Mouse (Mus musculus): ENCODE data around the gene Nkx3-2.

Nkx3-2 gene

DNA sequence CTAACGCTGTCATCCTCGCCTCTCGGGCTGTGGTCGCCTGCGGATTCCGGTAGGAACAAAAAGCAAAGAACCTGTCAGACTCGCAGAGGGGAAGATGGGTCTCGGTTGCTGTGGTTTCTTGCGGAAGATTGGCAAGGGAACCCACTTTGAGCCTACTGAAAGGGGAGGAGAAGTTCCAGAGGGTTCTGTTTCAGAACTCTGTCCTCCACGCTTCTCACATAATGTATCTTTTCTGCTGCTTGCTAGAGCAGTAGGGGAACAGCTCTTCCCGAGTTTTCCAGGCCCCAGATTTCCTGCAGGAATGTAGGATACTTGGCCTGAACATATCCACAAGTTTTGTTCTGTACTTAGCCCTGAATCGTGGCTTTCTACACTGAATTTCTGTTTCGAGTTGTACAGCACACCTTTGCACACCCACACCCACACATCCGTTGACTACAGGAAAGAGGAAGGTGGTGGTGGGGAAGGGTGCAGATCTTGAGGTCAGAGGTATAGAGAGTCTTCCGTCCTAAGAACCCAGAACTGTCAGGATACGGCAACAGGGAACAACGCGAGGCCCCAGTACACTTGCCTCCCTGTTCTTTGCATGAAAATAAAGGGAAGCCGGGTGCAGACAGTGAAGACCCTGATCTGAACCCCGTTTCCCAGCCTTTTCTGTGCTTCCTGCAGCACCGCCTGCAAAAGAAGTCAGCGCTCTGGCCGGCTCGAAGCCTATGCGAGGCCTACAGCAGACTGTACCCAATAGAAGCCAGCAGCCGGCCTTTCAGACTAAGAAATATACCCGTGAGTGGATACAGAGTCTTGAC is 2.0 kb downstream of the Nkx3-2 start:
- DNase-seq (ENCODE audit: low spot score) = no peak

DNA sequence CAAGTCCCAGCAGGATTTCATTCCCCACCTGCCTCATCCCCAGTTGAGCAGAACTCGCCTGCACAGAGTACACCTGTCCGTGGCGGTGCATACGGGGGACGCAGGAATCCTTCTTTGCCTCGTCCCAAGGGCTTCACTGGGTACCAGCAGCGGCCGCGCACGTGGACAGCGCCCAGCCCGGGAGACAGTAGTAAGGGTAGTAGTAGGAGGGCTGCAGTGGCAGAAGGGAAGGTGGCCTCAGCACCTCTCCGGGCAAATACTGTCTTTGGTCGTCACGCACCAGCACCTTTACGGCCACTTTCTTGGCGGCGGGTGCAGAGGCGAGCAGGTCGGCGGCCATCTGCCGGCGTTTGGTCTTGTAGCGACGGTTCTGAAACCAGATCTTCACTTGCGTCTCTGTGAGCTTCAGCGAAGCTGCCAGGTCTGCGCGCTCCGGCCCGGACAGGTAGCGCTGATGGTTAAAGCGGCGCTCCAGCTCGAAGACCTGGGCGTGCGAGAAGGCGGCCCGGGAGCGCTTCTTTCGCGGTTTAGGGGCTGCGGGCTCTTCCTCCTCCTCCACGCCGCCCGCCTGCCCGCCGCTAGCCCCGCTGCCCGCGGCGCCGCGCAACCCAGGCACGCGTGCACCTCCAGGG is 2.7 kb downstream of the Nkx3-2 start:
- no peak for DNase-seq (ENCODE audit: low spot score)

DNA sequence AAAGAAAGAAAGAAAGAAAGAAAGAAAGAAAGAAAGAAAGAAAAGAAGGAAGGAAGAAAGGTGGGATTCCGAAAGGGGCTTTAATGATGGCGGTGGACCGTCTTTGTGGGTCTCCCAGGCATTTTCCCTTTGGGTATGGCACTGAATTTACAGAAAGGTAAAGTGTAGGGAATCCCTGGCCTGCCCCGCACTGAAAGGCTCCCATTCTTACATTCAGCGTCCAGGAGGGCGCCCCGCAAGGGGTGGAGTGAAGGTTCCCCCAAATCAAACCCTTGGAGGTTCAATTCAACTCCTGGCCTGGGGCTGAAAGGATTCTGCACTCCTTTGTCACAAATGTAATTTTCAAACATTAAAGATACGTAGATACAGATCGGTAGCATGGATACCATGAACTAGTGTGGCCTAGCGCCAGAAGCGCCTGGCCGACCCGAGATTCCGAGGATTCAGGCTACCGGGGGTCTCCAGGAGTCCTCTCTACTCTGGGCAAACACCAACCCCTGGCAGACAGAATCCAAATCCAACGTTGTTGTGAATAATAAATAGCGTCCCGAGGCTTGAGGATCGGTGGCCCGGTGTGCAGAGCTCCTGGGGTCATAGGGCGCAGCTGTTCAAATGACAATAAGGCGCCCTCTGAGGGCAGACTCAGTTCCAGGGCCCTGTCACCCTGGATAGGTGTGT is 3.3 kb downstream of the Nkx3-2 start:
- DNase-seq (ENCODE audit: low spot score) = no peak

DNA sequence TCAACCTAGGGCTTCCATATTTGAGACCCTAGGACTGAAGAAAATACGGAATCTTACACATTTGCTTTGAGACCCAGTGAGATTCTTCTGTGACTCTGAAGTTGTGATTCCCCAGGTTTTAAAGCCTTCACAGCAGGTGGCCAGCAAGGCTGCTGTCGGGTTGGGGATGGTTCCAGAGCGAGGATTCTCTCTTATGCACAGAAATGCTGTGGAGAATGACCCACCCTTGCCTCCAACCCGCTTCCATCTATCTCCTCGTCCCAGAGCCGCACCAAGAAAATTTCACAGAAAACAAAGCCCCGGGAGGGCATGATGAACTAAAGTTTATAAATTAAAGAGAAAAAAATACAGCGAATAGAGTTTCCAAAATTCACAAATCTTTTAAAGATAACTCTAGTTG is 4.2 kb downstream of the Nkx3-2 start:
- DNase-seq (ENCODE audit: low spot score) = no peak

DNA sequence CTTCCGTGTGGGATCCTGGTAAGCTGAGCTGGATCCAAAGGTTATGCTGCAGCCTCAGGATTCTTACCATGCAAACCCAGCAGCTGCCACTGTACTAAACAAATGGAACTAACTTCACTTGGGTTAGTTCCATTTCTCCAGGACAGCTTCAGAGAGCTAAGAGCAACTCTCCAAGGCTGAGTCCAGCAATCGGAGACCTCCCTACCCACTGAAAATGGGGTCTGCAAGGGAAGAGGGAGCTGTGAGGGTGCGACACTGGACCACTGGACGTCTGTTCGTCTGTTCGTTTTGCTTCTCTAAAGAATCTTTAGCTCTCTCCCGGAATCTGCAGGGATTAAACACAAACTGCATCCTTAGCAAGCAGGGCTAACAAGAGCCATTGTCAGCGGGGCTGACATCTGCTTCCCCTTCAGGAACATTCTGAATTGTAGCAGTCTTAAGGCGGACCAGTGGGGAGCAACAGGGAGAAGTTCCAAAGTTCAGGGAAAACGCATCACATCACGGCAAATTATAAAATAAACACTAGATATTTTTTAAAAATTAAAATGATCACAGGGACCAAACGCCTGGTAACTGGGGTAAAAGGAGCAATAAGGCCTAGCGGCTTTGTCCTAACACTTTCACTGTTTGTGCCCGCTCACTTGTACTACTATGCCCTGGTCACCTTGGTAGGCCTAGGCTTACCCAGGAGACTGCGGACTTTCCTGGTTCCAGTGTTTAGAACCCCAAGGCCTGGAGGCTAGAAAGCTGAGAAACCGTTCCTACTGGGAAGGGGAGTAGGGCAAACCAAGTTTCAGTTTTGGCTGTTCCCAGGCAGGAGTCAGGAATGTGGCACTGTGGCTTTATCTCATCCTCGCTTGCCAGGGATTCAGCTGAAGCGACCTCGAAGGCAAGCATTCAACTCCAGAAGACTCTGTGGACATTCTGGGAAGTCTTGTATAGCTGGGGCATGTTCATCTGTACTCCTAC is 5.3 kb downstream of the Nkx3-2 start:
- DNase-seq (ENCODE audit: low spot score) = no peak

DNA sequence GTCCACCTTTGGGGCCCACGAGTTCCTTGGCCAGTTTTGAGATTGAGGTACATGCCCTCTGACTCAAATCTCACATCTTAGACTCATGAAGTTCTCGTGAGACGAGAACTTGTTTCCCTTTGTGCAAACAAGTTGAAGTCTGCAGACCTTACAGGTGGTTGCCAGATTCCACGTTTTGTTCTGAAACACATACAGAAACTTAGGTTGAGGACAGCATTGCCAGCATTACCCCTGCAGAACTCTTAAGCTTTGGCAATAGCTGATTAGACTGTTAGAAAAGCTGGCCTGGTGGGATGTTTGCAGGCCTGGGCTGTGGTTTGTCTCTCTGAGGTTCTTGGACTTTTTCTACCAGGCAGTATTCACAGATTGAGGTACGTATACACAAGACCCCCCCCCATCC is 7.0 kb downstream of the Nkx3-2 start:
- no peak for DNase-seq (ENCODE audit: low spot score)

DNA sequence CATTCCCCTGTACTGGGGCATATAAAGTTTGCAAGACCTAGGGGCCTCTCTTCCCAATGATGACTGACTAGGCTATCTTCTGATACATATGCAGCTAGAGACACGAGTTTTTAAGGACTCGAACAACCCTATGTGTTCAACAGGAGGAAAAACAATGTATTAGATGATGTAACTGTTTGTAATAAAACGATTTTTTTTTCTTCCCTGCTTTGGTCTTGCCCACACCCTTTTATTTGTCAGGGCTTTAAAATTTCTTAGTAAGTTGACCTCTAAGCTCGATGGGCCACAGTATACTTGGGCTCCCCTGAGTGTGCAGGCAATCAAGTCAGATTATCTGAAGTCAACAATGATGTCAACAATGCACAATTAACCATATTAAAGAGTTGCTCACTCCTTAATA is 7.9 kb downstream of the Nkx3-2 start:
- DNase-seq (ENCODE audit: low spot score) = no peak

DNA sequence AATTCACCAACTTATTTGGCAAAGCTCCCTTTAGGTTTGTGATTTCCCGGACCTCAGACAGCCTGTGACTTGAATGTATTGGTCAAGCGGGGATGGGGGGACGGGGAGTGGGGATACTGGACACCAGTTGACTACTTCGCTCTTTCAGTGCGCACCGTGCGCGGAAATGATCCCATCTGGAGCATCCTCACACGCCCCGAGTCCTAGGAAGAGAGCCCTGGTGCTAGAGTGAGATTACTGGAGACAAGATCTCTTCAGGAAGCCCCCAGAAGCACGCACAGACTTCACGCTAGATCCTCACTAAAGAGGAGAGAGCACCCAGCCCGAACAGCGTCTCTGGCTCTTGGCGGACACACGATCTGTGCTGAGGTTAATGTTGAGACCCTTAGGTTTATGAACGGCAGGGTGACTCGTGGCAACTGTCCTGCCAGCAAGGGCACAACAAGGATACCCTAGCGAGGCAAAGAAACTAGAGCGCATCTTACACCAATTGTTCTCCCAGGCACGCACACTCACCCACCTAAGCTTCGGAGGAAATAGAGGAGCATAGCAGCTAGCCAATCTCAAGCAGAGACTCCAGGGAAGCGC is 8.8 kb downstream of the Nkx3-2 start:
- no peak for DNase-seq (ENCODE audit: low spot score)

DNA sequence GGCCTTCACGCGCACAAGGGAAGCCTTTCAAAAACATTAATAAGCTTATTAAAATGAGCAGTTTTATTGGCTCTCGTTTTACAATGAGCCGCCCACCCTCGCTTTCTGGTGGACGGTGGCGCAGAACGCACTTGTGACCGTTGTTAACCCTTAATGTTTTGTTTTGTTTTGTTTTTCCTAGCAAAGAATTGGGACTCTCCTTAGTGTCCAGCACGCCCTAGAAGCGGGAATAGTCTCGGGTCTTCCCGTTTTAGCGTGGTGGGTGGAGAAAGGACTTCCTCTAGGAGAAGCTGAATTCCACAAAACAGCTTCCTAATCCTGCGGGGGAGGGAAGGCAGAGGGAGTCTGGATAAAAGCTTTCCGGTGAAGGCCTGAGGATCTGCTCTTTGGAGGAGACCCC is 9.5 kb downstream of the Nkx3-2 start:
- no peak for DNase-seq (ENCODE audit: low spot score)

DNA sequence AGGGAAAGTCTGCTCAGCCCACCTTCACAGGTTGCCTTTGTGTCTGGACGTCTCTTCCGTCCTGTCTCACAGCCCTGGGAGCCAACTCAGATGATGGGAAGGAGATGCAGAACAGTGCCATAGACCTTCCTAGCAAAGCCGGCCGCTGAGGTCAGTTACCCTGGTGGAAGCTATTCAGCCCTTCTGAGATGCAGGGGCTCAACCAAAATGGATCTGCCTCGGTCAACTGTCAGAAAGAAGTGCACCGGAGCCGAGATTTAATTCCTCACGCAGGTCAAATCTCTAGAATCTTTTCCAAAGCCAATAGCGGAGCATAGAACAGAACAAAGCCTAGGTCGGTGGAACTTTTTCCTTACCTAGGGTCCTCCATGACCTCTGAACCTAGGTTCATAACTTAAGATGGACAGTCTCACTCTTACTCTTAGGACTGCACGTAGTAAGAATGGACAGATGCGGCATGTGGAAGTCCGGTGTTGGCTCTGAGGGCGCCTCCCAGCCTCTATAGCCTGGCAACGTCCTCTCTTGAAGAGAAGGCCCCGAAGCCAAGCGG is 10.0 kb downstream of the Nkx3-2 start:
- no peak for DNase-seq (ENCODE audit: low spot score)

DNA sequence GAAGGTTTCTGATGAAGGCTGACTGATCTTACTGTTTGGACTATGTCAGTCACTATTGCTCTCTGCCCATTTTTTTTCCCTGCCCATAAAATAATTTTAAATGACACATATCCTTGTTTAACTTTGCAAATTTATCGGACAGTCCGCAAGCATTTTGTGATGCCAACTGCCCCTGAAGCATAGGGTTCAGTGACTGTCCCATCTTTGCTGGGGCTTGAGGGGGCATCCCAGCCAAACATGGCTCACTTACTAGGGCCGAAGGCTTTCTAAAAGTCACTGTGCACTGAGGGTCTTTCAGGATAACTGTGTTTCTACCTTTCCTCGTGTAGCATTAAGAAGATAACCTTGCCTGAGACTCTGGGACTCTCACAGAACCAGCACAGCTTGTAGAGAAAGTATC is 11.6 kb downstream of the Nkx3-2 start:
- DNase-seq (ENCODE audit: low spot score) = no peak

DNA sequence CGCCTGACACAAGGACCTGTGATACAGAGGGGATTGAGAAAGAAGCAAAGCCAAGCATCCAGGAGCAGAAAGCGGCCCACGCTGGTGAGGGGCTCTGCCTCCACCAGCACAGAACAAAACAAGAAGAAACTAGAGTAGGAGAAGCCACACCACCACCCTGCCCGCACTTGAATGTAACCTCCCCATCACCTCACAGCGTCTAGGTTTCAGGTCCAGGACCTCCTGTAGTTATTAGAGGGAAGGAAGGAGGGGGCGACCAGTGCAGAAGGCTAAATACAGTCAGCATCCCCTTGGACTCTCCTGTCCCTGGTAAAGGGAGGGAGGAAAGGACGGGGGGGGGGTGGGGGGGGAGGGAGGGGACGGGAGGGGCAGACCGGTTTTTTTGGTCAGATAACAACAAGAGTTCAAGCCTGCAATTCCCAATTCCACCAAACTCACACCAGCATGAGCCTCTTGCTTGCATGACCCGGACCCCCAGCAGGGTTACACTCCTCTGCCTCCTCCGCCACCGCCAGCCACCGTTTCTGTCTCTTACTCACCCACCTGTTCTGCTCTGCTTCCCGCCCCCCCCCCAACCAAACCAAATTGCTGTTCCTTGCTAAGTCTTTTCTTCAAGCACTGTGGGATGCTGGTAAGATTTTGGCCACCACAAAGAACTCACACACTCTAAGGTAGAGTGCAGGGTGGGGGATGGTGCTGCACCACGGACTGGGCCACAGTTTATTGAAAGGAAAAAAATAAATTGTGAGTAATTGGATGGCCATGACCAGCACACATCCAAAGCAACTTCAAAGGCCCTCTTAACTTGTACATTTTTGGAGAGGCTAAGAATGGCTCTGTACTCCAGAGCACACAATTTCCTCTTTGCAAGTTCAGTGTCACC is 19.2 kb downstream of the Nkx3-2 start:
- DNase-seq (ENCODE audit: low spot score) = no peak

DNA sequence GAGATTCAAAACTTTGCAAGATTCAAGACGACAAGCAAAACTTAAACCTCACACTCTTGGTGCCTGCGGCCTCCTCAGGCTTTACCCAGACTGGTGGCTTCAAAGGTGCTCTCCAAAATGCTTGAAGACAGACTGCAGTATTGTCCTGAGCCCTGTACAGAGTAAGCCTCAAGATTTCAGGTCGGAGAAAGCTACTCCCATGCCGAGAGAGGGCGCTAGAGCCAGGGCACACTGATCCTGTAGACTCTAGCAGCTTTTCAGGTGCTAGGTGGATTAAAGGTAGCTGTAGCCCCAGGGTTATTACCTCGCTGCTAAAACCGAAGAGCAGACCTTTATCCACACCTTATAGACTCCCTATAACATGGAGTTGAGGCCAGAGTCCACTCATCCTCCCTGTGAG is 20.1 kb downstream of the Nkx3-2 start:
- no peak for DNase-seq (ENCODE audit: low spot score)

DNA sequence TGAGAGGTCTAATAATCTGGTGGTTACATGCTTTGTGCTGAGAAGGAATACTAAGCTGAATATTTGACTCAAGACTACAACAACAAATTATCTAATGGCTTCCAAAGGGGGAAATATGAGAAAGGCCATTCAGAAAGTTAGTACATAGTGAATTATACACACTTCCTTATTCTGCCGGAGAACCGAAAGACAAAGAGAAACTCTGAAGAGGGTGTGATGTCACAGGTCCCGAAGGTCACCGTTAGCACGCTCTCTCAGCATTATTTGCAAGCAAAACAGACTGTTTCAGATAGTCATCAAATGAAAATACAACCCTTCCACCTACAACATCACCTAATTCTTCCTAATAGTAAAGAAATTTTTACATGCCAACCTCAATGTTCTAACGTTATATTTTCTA is 25.5 kb downstream of the Nkx3-2 start:
- no peak for DNase-seq (ENCODE audit: low spot score)

DNA sequence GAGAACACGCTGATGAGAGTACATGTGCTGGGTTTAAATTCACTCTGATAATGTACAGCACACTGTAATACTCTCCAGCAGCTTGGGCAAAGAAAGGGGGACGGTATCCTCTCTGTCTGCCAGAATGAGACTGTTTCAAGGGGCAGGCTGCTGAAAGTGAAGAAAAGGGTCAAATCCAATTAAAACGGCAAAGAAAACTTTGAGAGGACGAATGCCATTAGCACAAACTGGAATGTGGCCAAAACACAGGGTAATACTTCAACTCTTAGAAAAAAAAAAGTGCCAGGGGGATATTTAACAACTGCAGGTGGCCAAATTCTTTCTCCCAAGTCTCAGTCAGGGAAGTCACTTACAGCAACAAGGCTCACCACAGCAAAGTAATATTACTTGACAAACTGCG is 27.3 kb downstream of the Nkx3-2 start:
- no peak for DNase-seq (ENCODE audit: low spot score)

DNA sequence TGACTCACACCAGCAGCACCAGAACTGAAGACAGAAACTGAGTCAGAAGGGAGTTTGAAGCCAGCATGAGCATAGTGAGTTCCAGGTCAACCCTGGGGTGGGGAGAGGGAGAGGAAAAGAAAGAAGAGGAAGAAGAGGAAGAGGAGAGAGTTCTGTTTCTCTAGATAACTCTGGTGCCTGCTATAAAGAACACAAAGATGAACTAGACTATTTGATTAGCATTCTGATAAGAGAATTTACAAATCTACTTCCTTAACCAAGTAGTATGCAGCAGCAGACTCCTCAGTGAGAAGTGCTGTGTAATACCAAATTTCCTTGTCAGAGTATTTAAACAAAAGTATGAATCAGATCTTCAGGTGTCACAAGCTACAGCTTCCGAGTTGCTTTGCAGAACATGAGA is 37.3 kb downstream of the Nkx3-2 start:
- no peak for DNase-seq (ENCODE audit: low spot score)

DNA sequence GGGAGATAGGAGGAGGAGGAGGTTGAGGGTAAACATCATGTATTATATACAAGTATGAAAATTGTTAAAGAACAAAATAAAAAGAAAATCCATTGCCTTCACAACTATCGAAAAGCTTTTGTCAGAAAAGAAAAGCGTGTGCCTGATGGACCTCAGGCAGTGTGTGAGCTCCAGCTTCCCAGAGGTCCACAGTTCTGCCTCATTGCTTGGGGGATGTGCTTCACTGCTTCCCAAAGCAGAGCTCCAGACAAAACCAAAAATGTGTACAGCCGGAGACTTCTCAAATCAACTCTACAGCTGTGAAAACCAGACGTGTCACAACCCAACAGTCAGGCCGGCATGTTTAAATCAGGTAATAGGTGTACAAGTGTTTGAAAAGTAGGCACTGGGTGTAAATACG is 38.7 kb downstream of the Nkx3-2 start:
- DNase-seq (ENCODE audit: low spot score) = no peak
